Mouse (Mus musculus) R1 (cell line): ENCODE data around the gene Apoc4.

ENCODE experiments used
- DNase-seq: peaks from one replicate; pipeline ENCODE4 v3.0.0-alpha.2; 2018; ENCODE audit warnings: low read depth, low spot score

The Apoc4 gene

DNA sequence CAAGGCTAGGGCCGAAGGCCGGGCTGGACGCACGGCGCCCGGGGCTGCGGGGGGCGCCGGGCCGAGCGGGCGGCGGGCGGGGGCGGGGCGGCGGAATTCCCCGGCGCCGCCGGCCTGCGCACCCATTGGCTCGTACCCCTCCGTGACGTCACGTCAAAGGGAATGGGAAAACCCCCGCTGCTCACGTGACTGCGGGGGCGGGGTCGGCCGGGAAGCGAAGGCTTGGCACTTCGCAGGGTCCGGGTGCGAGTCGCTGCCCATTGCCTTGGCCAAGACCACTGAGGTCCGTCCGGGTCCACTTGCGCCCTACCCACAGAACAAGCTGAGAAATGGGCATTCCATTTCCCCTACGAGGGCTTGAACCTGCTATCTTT, 51.9 kb downstream of the Apoc4 start, which contains the start of gene Relb:
TSS of gene Relb (minus strand) at position 78 of the 374 bp plus-strand sequence.
- DNase-seq: peak; percentile 89

DNA sequence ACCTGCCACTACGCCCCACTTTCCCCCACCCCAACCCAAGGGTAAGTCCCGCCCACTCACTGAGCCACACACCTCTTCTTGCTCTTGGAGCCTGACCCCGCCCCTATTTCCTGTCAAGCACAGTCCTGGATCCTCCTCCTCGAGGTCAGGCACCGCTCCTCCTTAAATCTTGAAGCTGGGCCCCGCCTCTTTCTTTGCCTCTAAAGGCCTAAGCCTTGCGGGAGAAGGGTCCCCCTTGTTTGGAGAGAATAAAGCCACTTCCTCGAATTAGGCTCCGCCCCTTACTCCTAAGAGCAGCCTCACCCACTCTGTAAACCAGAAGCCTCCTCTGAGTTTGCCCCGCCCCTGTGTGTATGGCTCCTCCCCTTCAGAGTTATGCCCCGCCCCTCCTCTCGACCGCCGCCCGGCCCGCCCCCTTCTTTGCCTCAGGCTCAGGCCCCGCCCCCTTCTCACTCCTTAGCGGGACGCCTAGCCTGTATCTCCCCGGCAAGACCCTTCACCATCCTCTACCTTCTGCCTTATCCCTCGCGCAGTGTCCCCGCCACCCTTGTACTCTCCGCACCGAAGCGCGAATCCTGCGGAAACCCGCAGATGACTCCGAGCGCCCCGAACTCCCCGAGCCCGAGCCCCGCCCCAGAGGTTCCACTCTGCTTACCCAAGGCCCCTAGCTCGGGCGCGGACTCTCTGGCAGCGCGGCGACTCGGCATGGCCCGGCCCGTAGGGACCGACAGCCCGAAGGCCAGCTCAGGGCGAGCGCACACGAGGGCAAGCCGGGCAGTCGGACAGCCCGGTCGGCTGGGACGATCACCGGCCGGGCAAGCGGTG, 52.5 kb downstream of the Apoc4 start:
- peak; percentile 100 for DNase-seq

DNA sequence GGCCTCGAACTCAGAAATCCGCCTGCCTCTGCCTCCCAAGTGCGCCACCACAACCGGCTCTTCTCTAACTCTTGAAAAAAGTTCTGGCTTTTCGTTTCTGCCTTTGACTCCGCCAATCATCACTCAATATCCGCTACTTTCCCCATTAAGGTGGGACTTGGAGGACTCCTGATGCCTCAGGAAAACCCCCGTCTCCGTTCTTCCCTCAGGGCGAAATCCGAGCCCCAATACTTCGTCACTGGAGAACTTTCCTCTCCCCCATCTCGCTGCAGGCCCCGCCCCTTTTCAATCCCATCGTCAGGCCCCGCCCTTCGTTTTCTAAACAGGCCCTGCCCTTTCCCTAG, 53.1 kb downstream of the Apoc4 start:
- no peak for DNase-seq
